Mouse (Mus musculus) ES-Bruce4 (cell line): Measurements from ENCODE around the gene Prkaa1. TPM values are rescaled to one million over a fixed set of nuclear protein-coding genes. Genes with fewer than 3 reads are reported as not detected.

Experiments
- H3K27ac ChIP-seq: 2 replicates; pipeline ENCODE4 v1.5.1; 2012; ENCODE audit warnings: low read length, inconsistent platforms; ENCODE audit not compliant: insufficient read depth
- H3K27me3 ChIP-seq: 2 replicates; pipeline ENCODE4 v1.6.1; 2012; ENCODE audit warnings: mild to moderate bottlenecking, low read length, inconsistent platforms; ENCODE audit not compliant: control insufficient read depth, poor library complexity, insufficient read depth, severe bottlenecking
- H3K36me3 ChIP-seq: 2 replicates; pipeline ENCODE4 v1.6.1; 2012; ENCODE audit warnings: inconsistent platforms, mild to moderate bottlenecking, low read length, moderate library complexity; ENCODE audit not compliant: control insufficient read depth, poor library complexity, insufficient read depth, severe bottlenecking
- H3K4me1 ChIP-seq: one replicate; pipeline ENCODE4 v1.8.1; 2011; ENCODE audit warnings: low read length; ENCODE audit not compliant: control insufficient read depth, insufficient read depth
- H3K4me3 ChIP-seq: 2 replicates; pipeline ENCODE4 v1.5.1; 2011; ENCODE audit warnings: low read depth, mild to moderate bottlenecking, low read length
- H3K9ac ChIP-seq: 2 replicates; pipeline ENCODE4 v1.6.1; 2012; ENCODE audit warnings: low read depth, mild to moderate bottlenecking, inconsistent platforms; ENCODE audit not compliant: poor library complexity, severe bottlenecking
- H3K9me3 ChIP-seq: replicated peaks from 2 replicates; pipeline ENCODE4 v1.6.1; 2012; ENCODE audit warnings: mild to moderate bottlenecking, low read length, inconsistent platforms; ENCODE audit not compliant: control insufficient read depth, poor library complexity, insufficient read depth, severe bottlenecking
- CTCF ChIP-seq: IDR thresholded peaks from one replicate; pipeline ENCODE4 v1.8.1; 2011; ENCODE audit warnings: low read depth, low read length
- EP300 ChIP-seq: IDR thresholded peaks from 2 replicates; pipeline ENCODE4 v1.6.1; 2011; ENCODE audit warnings: low read depth, low read length; ENCODE audit not compliant: insufficient read depth
- POLR2A ChIP-seq: IDR thresholded peaks from one replicate; pipeline ENCODE4 v1.8.1; 2011; ENCODE audit warnings: low read length; ENCODE audit not compliant: insufficient read depth
- polyA plus RNA-seq: library from polyadenylated mRNA; stranded (reverse); fragments of >200 nt; gene quantifications from 2 replicates; pipeline ENCODE4 v1.2.4, GENCODE M21; 2011; ENCODE audit warnings: low read depth; ENCODE audit not compliant: missing spikeins, insufficient read depth, insufficient read length

Prkaa1 gene
- polyA plus RNA-seq, 1 experiment, result 26.0 TPM

- H3K36me3 ChIP-seq, result peaks cover 52% of the 10 kb centered on the region
- H3K4me1 ChIP-seq, result peaks cover 4% of the 10 kb centered on the region
- H3K9me3 ChIP-seq, result no peaks in the 10 kb centered on the region
- H3K27ac ChIP-seq, result peak overlapping the region; percentile 10
- H3K4me3 ChIP-seq, result peak overlapping the region; percentile 99
- peak overlapping the region; percentile 76 for H3K9ac ChIP-seq
- no peaks in the 10 kb centered on the region for H3K27me3 ChIP-seq
- TF ChIP-seq POLR2A (no peak), CTCF (no peak), EP300 (no peak)
These were observed 26.5 kb upstream of the Prkaa1 start for GRCm38 (mm10) chr15:5117031-5117601.

- TF ChIP-seq POLR2A (no peak), CTCF (no peak), EP300 (no peak)
- Histone ChIP-seq H3K4me1 (peaks cover 4% of the 10 kb centered on the region), H3K27me3 (no peaks in the 10 kb centered on the region), H3K27ac (peak overlapping the region; percentile 54; the same call in 1 of the 2 replicates), H3K36me3 (peaks cover 59% of the 10 kb centered on the region), H3K9ac (peak overlapping the region; percentile 76), H3K9me3 (no peaks in the 10 kb centered on the region), H3K4me3 (peak overlapping the region; percentile 81)
These were observed 25.0 kb upstream of the Prkaa1 start for GRCm38 (mm10) chr15:5118626-5119025.

- TF ChIP-seq CTCF (no peak), POLR2A (no peak)
- 0 out of 2 replicates have a peak overlapping the region, but pooled peaks have one; percentile 76 for H3K9ac ChIP-seq
- no peak overlapping the region for H3K4me3 ChIP-seq
- no peaks in the 10 kb centered on the region for H3K27me3 ChIP-seq
- no peaks in the 10 kb centered on the region for H3K9me3 ChIP-seq
- H3K4me1 ChIP-seq, result peaks cover 4% of the 10 kb centered on the region
- peaks cover 62% of the 10 kb centered on the region for H3K36me3 ChIP-seq
- peak overlapping the region; percentile 51; the same call in 1 of the 2 replicates for H3K27ac ChIP-seq
These were observed 24.5 kb upstream of the Prkaa1 start for GRCm38 (mm10) chr15:5119192-5119591.

GRCm38 (mm10) chr15:5119707-5120106 lies 24.0 kb upstream of the Prkaa1 start:
- H3K27me3 ChIP-seq, result no peaks in the 10 kb centered on the region
- no peak overlapping the region for H3K9ac ChIP-seq
- H3K9me3 ChIP-seq, result no peaks in the 10 kb centered on the region
- H3K27ac ChIP-seq, result peak overlapping the region; percentile 67
- no peak overlapping the region for H3K4me3 ChIP-seq
- H3K4me1 ChIP-seq, result peaks cover 3% of the 10 kb centered on the region
- no peak for TF ChIP-seq CTCF
- no peak for TF ChIP-seq EP300
- H3K36me3 ChIP-seq, result peaks cover 65% of the 10 kb centered on the region

- H3K4me1 ChIP-seq, result peaks cover 2% of the 10 kb centered on the region
- no peak for TF ChIP-seq POLR2A
- TF ChIP-seq CTCF, result no peak
- TF ChIP-seq EP300, result no peak
- peaks cover 70% of the 10 kb centered on the region for H3K36me3 ChIP-seq
- H3K9ac ChIP-seq, result no peak overlapping the region
- H3K27me3 ChIP-seq, result no peaks in the 10 kb centered on the region
- H3K9me3 ChIP-seq, result peaks cover 1% of the 10 kb centered on the region; the same call in 1 of the 2 replicates
- no peak overlapping the region for H3K4me3 ChIP-seq
- 0 out of 2 replicates have a peak overlapping the region, but pooled peaks have one; percentile 2 for H3K27ac ChIP-seq
These were observed 21.9 kb upstream of the Prkaa1 start for GRCm38 (mm10) chr15:5121535-5122313.

- Histone ChIP-seq H3K27me3 (no peaks in the 10 kb centered on the region; the same call in 1 of the 2 replicates), H3K36me3 (peaks cover 23% of the 10 kb centered on the region), H3K27ac (no peak overlapping the region), H3K9ac (no peak overlapping the region), H3K4me1 (no peaks in the 10 kb centered on the region), H3K4me3 (no peak overlapping the region), H3K9me3 (peaks cover 9% of the 10 kb centered on the region; the same call in 1 of the 2 replicates)
- TF ChIP-seq CTCF, result no peak
- TF ChIP-seq POLR2A, result no peak
- TF ChIP-seq EP300, result no peak
These were observed 17.2 kb upstream of the Prkaa1 start for GRCm38 (mm10) chr15:5126456-5126855.
